Mouse (Mus musculus) heart, embryonic 15.5 days (tissue): ENCODE results near the gene Insl6. TPM values are rescaled to one million over a fixed set of nuclear protein-coding genes. Genes with fewer than 3 reads are reported as not detected.

Experiments
- ATAC-seq: fragments of 200-750 bp; cut with Nextera tagmentation; replicated peaks from 2 replicates; pipeline ENCODE4 v1.8.0; 2017; ENCODE audit warnings: low read depth, moderate TSS enrichment; ENCODE audit not compliant: insufficient number of reproducible peaks, insufficient read depth, low FRiP score
- H3K27ac ChIP-seq: fragments of 300-500 bp; sonication (generic); 2 replicates; pipeline ENCODE4 v1.5.1; 2015; ENCODE audit warnings: mild to moderate bottlenecking, inconsistent platforms
- H3K27me3 ChIP-seq: fragments of 300-500 bp; sonication (generic); 2 replicates; pipeline ENCODE4 v1.6.1; 2015; ENCODE audit warnings: inconsistent platforms
- H3K36me3 ChIP-seq: fragments of 300-500 bp; sonication (generic); 2 replicates; pipeline ENCODE4 v1.6.1; 2015; ENCODE audit warnings: mild to moderate bottlenecking, inconsistent platforms
- H3K4me1 ChIP-seq: fragments of 300-500 bp; sonication (generic); replicated peaks from 2 replicates; pipeline ENCODE4 v1.6.1; 2015; ENCODE audit warnings: inconsistent platforms
- H3K4me2 ChIP-seq: fragments of 300-500 bp; sonication (generic); 2 replicates; pipeline ENCODE4 v1.6.1; 2015; ENCODE audit warnings: inconsistent platforms, mild to moderate bottlenecking, moderate library complexity
- H3K4me3 ChIP-seq: fragments of 300-500 bp; sonication (generic); 2 replicates; pipeline ENCODE4 v1.5.1; 2015; ENCODE audit warnings: mild to moderate bottlenecking, inconsistent platforms
- H3K9ac ChIP-seq: fragments of 300-500 bp; sonication (generic); 2 replicates; pipeline ENCODE4 v1.6.1; 2015; ENCODE audit warnings: mild to moderate bottlenecking, inconsistent platforms
- H3K9me3 ChIP-seq: fragments of 300-500 bp; sonication (generic); replicated peaks from 2 replicates; pipeline ENCODE4 v1.6.1; 2016; ENCODE audit warnings: inconsistent platforms
- WGBS: fragments of 180-500 bp; shearing (Covaris S2); methylation state at CpG from one replicate; pipeline ENCODE4 v1.1.7; 2015; ENCODE audit warnings: mixed read lengths; 5-methylcytosine and 5-hydroxymethylcytosine counted together
- polyA plus RNA-seq: library from polyadenylated mRNA; unstranded; fragments of >200 nt; fragmentation: Nextera tagmentation; extraction: Ambion mirVana; gene quantifications from 2 replicates; pipeline ENCODE4 v1.2.1, GENCODE M21; 2015

The Insl6 gene
- polyA plus RNA-seq, 1 experiment from 2014 or later: 4.0 TPM

DNA sequence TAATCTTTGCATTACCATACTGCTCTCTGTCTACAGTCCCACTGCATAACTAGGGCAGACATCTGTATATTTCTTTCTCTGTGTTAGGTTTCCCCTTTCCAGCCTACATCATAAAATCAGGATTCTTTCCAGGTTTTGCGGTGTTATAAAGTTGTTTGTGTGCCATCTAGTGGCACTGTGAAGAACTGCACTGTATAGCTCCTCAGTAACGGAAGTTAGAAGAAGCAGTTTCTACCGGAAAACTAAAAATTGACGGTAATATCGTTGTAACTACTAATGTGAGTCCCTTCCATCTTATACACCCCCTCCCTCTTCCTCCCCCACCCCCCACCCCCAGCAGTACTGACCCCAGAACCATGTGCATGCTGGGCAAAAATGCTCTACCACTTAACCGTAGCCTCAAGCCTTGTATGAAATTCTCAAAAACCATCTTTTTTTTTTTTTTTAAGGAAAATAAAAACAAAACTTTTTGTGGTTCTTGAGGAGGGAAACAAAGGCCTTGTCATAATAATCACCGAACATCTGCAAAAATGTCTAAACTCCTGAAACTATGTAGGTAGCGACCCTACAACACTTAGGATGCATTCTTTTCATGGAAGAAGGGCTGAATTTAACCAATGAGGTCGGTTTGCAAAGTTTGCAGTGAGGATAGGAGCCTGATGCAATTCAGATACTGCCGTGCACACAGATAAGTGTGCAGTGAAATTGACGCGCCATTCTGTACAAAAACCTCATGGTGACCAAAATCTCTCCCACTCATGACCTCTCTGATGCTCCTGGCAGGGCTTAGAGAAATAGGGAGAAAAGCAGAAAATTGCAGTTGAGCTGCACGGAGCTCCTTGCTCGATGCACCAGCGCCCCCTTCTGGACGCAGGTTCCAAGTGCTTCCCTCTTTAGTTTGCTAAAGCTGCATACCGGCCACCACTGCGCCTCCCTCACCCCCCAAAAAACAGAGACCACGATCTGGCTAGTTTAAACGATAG, 30.0 kb upstream of the Insl6 start:
- ATAC-seq: 0 out of 2 replicates have a peak, but pooled peaks have one; percentile 55
- Histone ChIP-seq H3K4me3 (peak overlapping the region; percentile 47), H3K9me3 (no peaks in the 10 kb centered on the region), H3K27me3 (no peaks in the 10 kb centered on the region), H3K36me3 (no peaks in the 10 kb centered on the region; the same call in 1 of the 2 replicates), H3K4me2 (peak overlapping the region; percentile 87), H3K4me1 (peaks cover 6% of the 10 kb centered on the region), H3K27ac (0 out of 2 replicates have a peak overlapping the region, but pooled peaks have one; percentile 15), H3K9ac (peak overlapping the region; percentile 33)
- WGBS: 3% methylated on average over 20 of the region's 20 CpGs

GRCm38 (mm10) chr19:29350991-29351390, 25.8 kb upstream of the Insl6 start:
- H3K36me3 ChIP-seq: peaks cover 3% of the 10 kb centered on the region; the same call in 1 of the 2 replicates
- H3K27ac ChIP-seq: no peak overlapping the region
- WGBS: 52% methylated on average over 5 of the region's 5 CpGs

DNA sequence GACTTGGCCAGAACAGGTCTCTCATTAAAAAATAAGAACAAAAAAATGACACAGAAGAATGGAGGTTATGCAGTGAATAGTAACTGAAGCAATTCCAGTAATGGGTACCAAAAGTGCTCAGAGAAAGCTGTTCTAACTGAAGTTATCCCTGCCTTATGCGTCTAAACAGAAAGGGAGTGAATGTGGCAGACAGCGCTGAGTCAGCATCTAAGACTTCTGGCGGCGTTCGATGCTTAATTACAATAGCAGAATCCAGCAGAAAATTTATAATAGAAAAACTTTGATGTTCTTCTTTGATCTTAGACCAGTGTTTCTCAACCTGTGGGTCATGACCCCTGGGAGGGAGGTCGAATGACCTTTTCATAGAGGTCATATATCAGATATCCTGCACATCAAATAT, 20.5 kb upstream of the Insl6 start:
- 77% methylated on average over 6 of the region's 6 CpGs for WGBS
- peaks cover 3% of the 10 kb centered on the region; the same call in 1 of the 2 replicates for H3K36me3 ChIP-seq
- no peak overlapping the region for H3K9ac ChIP-seq
- no peaks in the 10 kb centered on the region for H3K4me1 ChIP-seq
- no peak overlapping the region for H3K27ac ChIP-seq
- no peaks in the 10 kb centered on the region for H3K9me3 ChIP-seq
- H3K4me3 ChIP-seq: no peak overlapping the region
- H3K27me3 ChIP-seq: no peaks in the 10 kb centered on the region
- no peak for ATAC-seq
- no peak overlapping the region for H3K4me2 ChIP-seq

More at GRCm38 (mm10) chr19:29350991-29351390, 25.8 kb upstream of the Insl6 start:
- H3K9me3 ChIP-seq: no peaks in the 10 kb centered on the region
- no peaks in the 10 kb centered on the region for H3K27me3 ChIP-seq
- peaks cover 3% of the 10 kb centered on the region for H3K4me1 ChIP-seq
- no peak overlapping the region for H3K9ac ChIP-seq
- H3K4me3 ChIP-seq: no peak overlapping the region
- no peak for ATAC-seq
- no peak overlapping the region for H3K4me2 ChIP-seq

- Histone ChIP-seq H3K27me3 (no peaks in the 10 kb centered on the region), H3K4me3 (no peak overlapping the region), H3K36me3 (peaks cover 1% of the 10 kb centered on the region; the same call in 1 of the 2 replicates), H3K9me3 (no peaks in the 10 kb centered on the region), H3K4me2 (no peak overlapping the region), H3K4me1 (no peaks in the 10 kb centered on the region), H3K9ac (no peak overlapping the region), H3K27ac (no peak overlapping the region)
- ATAC-seq: no peak
These were observed 19.7 kb upstream of the Insl6 start for GRCm38 (mm10) chr19:29344868-29345267.

- Histone ChIP-seq H3K27me3 (no peaks in the 10 kb centered on the region), H3K9me3 (no peaks in the 10 kb centered on the region), H3K4me2 (no peak overlapping the region), H3K4me3 (no peak overlapping the region), H3K4me1 (no peaks in the 10 kb centered on the region), H3K27ac (no peak overlapping the region), H3K36me3 (no peaks in the 10 kb centered on the region), H3K9ac (no peak overlapping the region)
- WGBS: 63% methylated on average over 6 of the region's 6 CpGs
- ATAC-seq: no peak
These were observed 17.1 kb upstream of the Insl6 start for GRCm38 (mm10) chr19:29342281-29342680.

- Histone ChIP-seq H3K4me1 (no peaks in the 10 kb centered on the region), H3K9ac (no peak overlapping the region), H3K4me2 (no peak overlapping the region), H3K27ac (no peak overlapping the region), H3K27me3 (no peaks in the 10 kb centered on the region), H3K36me3 (no peaks in the 10 kb centered on the region), H3K4me3 (no peak overlapping the region), H3K9me3 (no peaks in the 10 kb centered on the region)
- 78% methylated on average over 4 of the region's 4 CpGs for WGBS
- no peak for ATAC-seq
These were observed 15.9 kb upstream of the Insl6 start for GRCm38 (mm10) chr19:29341029-29341428.

GRCm38 (mm10) chr19:29336624-29337023, 11.5 kb upstream of the Insl6 start:
- ATAC-seq: no peak
- Histone ChIP-seq H3K27ac (no peak overlapping the region), H3K27me3 (0 out of 2 replicates have a peak, but pooled peaks cover 5% of the 10 kb centered on the region), H3K4me2 (no peak overlapping the region), H3K9me3 (no peaks in the 10 kb centered on the region), H3K4me1 (peaks cover 10% of the 10 kb centered on the region), H3K9ac (no peak overlapping the region), H3K4me3 (no peak overlapping the region), H3K36me3 (no peaks in the 10 kb centered on the region)
- WGBS: 84% methylated on average over 2 of the region's 2 CpGs

DNA sequence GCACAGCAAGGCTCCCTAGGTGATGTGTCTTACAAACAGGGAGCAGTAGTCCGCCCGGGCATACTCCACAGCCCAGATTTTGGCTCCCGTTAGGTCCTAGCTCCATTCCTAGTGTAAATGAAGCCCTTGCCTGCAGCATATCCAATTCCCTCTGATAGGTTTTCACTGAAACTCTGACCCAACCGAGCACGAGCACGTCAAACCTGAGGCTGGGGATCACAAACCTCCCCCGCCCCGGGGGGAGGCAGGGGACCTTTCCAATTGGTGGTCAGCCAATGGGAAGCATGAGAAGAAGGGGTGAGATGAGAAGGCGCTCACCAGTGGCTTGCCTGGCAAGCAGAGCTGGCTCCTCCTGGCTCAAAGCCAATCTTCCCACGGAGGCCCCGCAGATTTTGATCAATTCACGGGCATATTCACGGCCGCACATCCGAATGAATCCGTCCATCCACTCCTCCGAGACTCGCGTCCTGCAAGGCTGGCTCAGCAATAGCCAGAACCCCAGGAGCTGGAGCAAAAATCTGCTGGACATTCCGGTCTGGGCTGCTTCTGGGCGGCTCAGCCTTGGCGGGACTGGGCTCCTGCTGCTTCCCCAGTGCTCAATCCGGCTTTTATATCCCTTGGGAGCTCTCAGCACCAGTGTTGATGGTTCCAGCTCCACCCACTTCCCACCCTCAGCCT, 9.1 kb upstream of the Insl6 start, which contains the start of gene Rln1:
TSS of gene Rln1 (minus strand) at position 603 of the 678 bp plus-strand sequence.
- H3K4me1 ChIP-seq: peaks cover 10% of the 10 kb centered on the region
- H3K4me3 ChIP-seq: peak within 1 kb of the TSS; percentile 53
- H3K36me3 ChIP-seq: no peaks in the 10 kb centered on the region
- H3K27me3 ChIP-seq: 0 out of 2 replicates have a peak, but pooled peaks cover 5% of the 10 kb centered on the region
- H3K9ac ChIP-seq: peak within 1 kb of the TSS; percentile 45
- H3K27ac ChIP-seq: no peak within 1 kb of the TSS
- H3K4me2 ChIP-seq: peak within 1 kb of the TSS; percentile 89
- no peak for ATAC-seq
- no peaks in the 10 kb centered on the region for H3K9me3 ChIP-seq
- WGBS: 3% methylated on average over 23 of the region's 23 CpGs

DNA sequence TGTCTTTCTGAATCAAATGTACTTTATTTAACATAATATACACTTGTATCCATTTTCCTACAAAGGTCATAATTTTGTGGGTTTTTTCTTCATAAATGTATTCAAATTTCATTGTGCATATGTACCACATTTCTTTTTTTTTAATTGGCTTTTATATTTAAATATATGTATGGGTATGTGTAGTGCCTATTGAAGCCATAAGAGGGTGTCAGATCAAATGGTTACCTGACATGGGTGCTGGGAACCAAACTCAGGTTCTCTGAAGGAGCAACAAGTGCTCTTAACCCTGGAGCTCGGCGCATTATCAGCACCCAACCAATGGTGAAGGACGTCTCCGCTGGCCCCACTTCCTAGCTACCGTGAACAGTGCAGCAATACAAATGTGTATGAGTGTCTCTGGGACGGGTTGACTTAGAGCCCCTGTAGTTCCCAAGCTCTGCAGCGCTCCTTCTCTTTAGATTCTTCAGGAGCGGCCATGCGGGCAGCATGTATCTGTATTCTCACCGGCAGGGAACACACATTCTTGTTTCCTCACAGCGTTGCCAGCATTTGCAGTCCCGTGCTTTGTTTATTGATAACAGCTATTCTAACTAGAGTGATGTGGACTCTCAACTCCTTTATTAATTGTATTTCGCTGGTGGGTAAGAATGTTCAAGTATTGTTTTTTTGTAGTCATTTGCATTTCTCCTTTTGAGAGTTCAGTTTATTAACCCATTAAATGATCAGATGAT, 1.8 kb upstream of the Insl6 start:
- no peak overlapping the region for H3K4me3 ChIP-seq
- ATAC-seq: no peak
- H3K9me3 ChIP-seq: no peaks in the 10 kb centered on the region
- H3K4me2 ChIP-seq: no peak overlapping the region
- no peak overlapping the region for H3K27ac ChIP-seq
- no peaks in the 10 kb centered on the region for H3K27me3 ChIP-seq
- no peak overlapping the region for H3K9ac ChIP-seq
- no peaks in the 10 kb centered on the region for H3K36me3 ChIP-seq
- H3K4me1 ChIP-seq: 0 out of 2 replicates have a peak, but pooled peaks cover 3% of the 10 kb centered on the region
- WGBS: 74% methylated on average over 13 of the region's 13 CpGs

- Histone ChIP-seq H3K27me3 (no peaks in the 10 kb centered on the region), H3K4me2 (no peak overlapping the region), H3K9ac (no peak overlapping the region), H3K4me3 (no peak overlapping the region), H3K36me3 (no peaks in the 10 kb centered on the region), H3K9me3 (no peaks in the 10 kb centered on the region), H3K4me1 (0 out of 2 replicates have a peak, but pooled peaks cover 3% of the 10 kb centered on the region), H3K27ac (no peak overlapping the region)
- no peak for ATAC-seq
- WGBS: 85% methylated on average over 4 of the region's 4 CpGs
These were observed 1.2 kb upstream of the Insl6 start for GRCm38 (mm10) chr19:29326396-29326795.

DNA sequence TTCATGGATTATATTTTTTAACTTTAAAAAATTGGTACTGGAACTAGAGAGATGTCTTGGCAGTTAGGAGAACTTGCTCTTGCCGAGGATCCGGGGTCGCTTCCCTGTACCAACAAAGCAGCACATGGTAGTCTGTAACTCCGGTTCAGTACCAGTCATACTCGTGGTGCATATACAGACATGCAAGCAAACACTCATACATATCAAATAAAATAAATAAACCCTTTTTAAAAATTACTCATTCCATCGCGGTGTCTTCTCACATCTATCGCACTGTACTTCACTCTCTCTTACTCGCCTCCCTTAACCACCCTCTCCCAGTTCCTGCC, 660 bp upstream of the Insl6 start:
- Histone ChIP-seq H3K9me3 (no peaks in the 10 kb centered on the region), H3K27me3 (no peaks in the 10 kb centered on the region), H3K4me2 (peak overlapping the region; percentile 80), H3K4me1 (0 out of 2 replicates have a peak, but pooled peaks cover 3% of the 10 kb centered on the region), H3K4me3 (peak overlapping the region; percentile 50), H3K36me3 (no peaks in the 10 kb centered on the region), H3K27ac (no peak overlapping the region), H3K9ac (no peak overlapping the region)
- ATAC-seq: no peak
- WGBS: 63% methylated on average over 9 of the region's 9 CpGs
